Mouse (Mus musculus) olfactory bulb, adult 2 months (tissue): ENCODE data around the gene Lalba.

ENCODE experiments used
- CTCF ChIP-seq: fragments of 200-500 bp; IDR thresholded peaks from 2 replicates; pipeline ENCODE4 v1.5.1; 2012; ENCODE audit warnings: low read depth, mild to moderate bottlenecking, low read length, moderate library complexity; ENCODE audit not compliant: insufficient read depth
- POLR2A ChIP-seq: fragments of 200-500 bp; IDR thresholded peaks from 2 replicates; pipeline ENCODE4 v1.6.1; 2012; ENCODE audit warnings: mild to moderate bottlenecking, low read depth, low read length, moderate library complexity; ENCODE audit not compliant: insufficient read depth

DNA sequence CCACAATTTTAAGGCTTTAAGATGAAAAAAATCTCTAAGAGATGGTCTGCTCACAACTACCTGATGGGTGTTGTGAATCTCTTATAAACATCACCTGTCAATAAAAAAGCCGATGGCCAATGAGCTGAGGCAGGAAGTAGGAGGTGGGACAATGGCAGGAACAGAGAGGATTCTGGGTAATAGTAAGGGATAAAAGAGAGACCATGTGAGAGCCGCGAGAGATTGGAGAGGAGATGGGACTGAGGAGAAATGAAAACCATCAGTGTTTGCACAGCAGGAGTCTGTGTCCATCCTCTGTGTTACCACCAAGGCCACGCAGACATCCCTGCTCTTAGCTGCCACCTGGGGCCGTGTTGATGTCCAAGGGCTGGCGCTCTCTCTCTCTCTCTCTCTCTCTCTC lies 24.8 kb upstream of the Lalba start:
- TF ChIP-seq CTCF (no peak), POLR2A (no peak)
